Mouse (Mus musculus): Measurements from ENCODE around the gene Hist2h3b. TPM values are rescaled to one million over a fixed set of nuclear protein-coding genes. Genes with fewer than 3 reads are reported as not detected.
"Not testable (repeated sequence)": the region's sequence is repeated elsewhere in the genome, so short reads cannot be mapped to it uniquely, and the experiment has no call there.

Hist2h3b gene
- polyA plus RNA-seq (2016; fragmentation: Nextera tagmentation; extraction: Ambion mirVana), result 39.7 and 58.2 TPM in 2 replicates

GRCm38 (mm10) chr3:96268051-96268775 is at the start of gene Hist2h3b:
Gene Hist2h3b (plus strand): TSS chr3:96268654.
- peaks cover 16% of the 10 kb centered on the region for H3K4me1 ChIP-seq
- peak within 1 kb of the TSS; percentile 81 for H3K4me2 ChIP-seq (replicated peaks)
- peak; percentile 73 for ATAC-seq (ENCODE audit: low FRiP score)
- H3K36me3 ChIP-seq, result no peaks in the 10 kb centered on the region
- no peaks in the 10 kb centered on the region for H3K27me3 ChIP-seq
- H3K9ac ChIP-seq, result peak within 1 kb of the TSS; percentile 64
- H3K9me3 ChIP-seq (replicated peaks), result no peaks in the 10 kb centered on the region
- WGBS, result 24% methylated on average over 30 of the region's 30 CpGs
- H3K27ac ChIP-seq, result peak within 1 kb of the TSS; percentile 96
- peak within 1 kb of the TSS; percentile 49 for H3K4me3 ChIP-seq

- no peaks in the 10 kb centered on the region for H3K9me3 ChIP-seq (replicated peaks)
- peak overlapping the region; percentile 61 for H3K4me3 ChIP-seq
- WGBS, result under 1% methylated on average over 12 of the region's 12 CpGs
- peak overlapping the region; percentile 87 for H3K4me2 ChIP-seq (replicated peaks)
- H3K4me1 ChIP-seq, result peaks cover 22% of the 10 kb centered on the region
- H3K27me3 ChIP-seq, result no peaks in the 10 kb centered on the region
- ATAC-seq (ENCODE audit: low FRiP score), result peak; percentile 62
- H3K36me3 ChIP-seq, result no peaks in the 10 kb centered on the region
- peak overlapping the region; percentile 79 for H3K9ac ChIP-seq
- peak overlapping the region; percentile 98 for H3K27ac ChIP-seq
Observed at GRCm38 (mm10) chr3:96219191-96219641, 49.2 kb upstream of the Hist2h3b start.

- Histone ChIP-seq H3K27me3 (no peaks in the 10 kb centered on the region), H3K9me3 (replicated peaks) (no peaks in the 10 kb centered on the region), H3K4me1 (peaks cover 23% of the 10 kb centered on the region), H3K36me3 (no peaks in the 10 kb centered on the region), H3K4me2 (replicated peaks) (peak within 1 kb of the TSS; percentile 87), H3K4me3 (peak within 1 kb of the TSS; percentile 61), H3K27ac (peak within 1 kb of the TSS; percentile 98), H3K9ac (peak within 1 kb of the TSS; percentile 79)
- WGBS, result under 1% methylated on average over 37 of the region's 37 CpGs
- peak; percentile 93 for ATAC-seq (ENCODE audit: low FRiP score)
Observed at GRCm38 (mm10) chr3:96219661-96220130, 48.8 kb upstream of the Hist2h3b start, which contains the start of the genes Bola1 and Hist2h2ab. Gene Bola1 (minus strand): TSS chr3:96219709. Gene Hist2h2ab (plus strand): TSS chr3:96219865.

GRCm38 (mm10) chr3:96220131-96220764 is 48.2 kb upstream of the Hist2h3b start:
- not testable (repeated sequence) for H3K27me3 ChIP-seq; H3K36me3 ChIP-seq; H3K9me3 ChIP-seq (replicated peaks)
- H3K4me1 ChIP-seq, result peaks cover 23% of the 10 kb centered on the region
- ATAC-seq (ENCODE audit: low FRiP score), result peak; percentile 30
- peak overlapping the region; percentile 98 for H3K27ac ChIP-seq
- peak overlapping the region; percentile 87 for H3K4me2 ChIP-seq (replicated peaks)
- WGBS, result under 1% methylated on average over 42 of the region's 47 CpGs
- H3K9ac ChIP-seq, result peak overlapping the region; percentile 79
- peak overlapping the region; percentile 61 for H3K4me3 ChIP-seq

- Histone ChIP-seq H3K36me3 (no peaks in the 10 kb centered on the region), H3K4me3 (peak within 1 kb of the TSS; percentile 61), H3K9me3 (replicated peaks) (no peaks in the 10 kb centered on the region), H3K27ac (peak within 1 kb of the TSS; percentile 98), H3K9ac (peak within 1 kb of the TSS; percentile 79), H3K4me1 (peaks cover 24% of the 10 kb centered on the region), H3K4me2 (replicated peaks) (peak within 1 kb of the TSS; percentile 87), H3K27me3 (no peaks in the 10 kb centered on the region)
- WGBS, result under 1% methylated on average over 43 of the region's 43 CpGs
- ATAC-seq (ENCODE audit: low FRiP score), result peak; percentile 73
Observed at GRCm38 (mm10) chr3:96220765-96221639, 47.5 kb upstream of the Hist2h3b start, which contains the start of the genes Hist2h2ac and Hist2h2be. Gene Hist2h2ac (minus strand): TSS chr3:96220880. Gene Hist2h2be (plus strand): TSS chr3:96221119.

GRCm38 (mm10) chr3:96221640-96222038 is 46.8 kb upstream of the Hist2h3b start:
- peak overlapping the region; percentile 61 for H3K4me3 ChIP-seq
- peaks cover 26% of the 10 kb centered on the region for H3K4me1 ChIP-seq
- no peaks in the 10 kb centered on the region for H3K36me3 ChIP-seq
- H3K27ac ChIP-seq, result peak overlapping the region; percentile 98
- peak overlapping the region; percentile 79 for H3K9ac ChIP-seq
- H3K9me3 ChIP-seq (replicated peaks), result no peaks in the 10 kb centered on the region
- H3K4me2 ChIP-seq (replicated peaks), result peak overlapping the region; percentile 87
- no peaks in the 10 kb centered on the region for H3K27me3 ChIP-seq
- no peak for ATAC-seq (ENCODE audit: low FRiP score)
- WGBS, result 18% methylated on average over 9 of the region's 9 CpGs

GRCm38 (mm10) chr3:96222774-96223173 is 45.7 kb upstream of the Hist2h3b start:
- Histone ChIP-seq H3K9ac (no peak overlapping the region), H3K27ac (no peak overlapping the region), H3K4me1 (peaks cover 32% of the 10 kb centered on the region), H3K27me3 (no peaks in the 10 kb centered on the region), H3K9me3 (replicated peaks) (no peaks in the 10 kb centered on the region), H3K4me2 (replicated peaks) (no peak overlapping the region; the same call in 1 of the 2 replicates), H3K4me3 (no peak overlapping the region), H3K36me3 (no peaks in the 10 kb centered on the region)
- WGBS, result 90% methylated on average over 4 of the region's 4 CpGs
- ATAC-seq (ENCODE audit: low FRiP score), result no peak

- no peak overlapping the region for H3K4me3 ChIP-seq
- H3K9ac ChIP-seq, result no peak overlapping the region
- 27% methylated on average over 2 of the region's 2 CpGs for WGBS
Observed at GRCm38 (mm10) chr3:96225421-96225820, 43.0 kb upstream of the Hist2h3b start.

GRCm38 (mm10) chr3:96226695-96227648 is 41.5 kb upstream of the Hist2h3b start:
- H3K27me3 ChIP-seq, result no peaks in the 10 kb centered on the region
- H3K9ac ChIP-seq, result no peak overlapping the region
- 73% methylated on average over 8 of the region's 8 CpGs for WGBS
- no peak overlapping the region for H3K27ac ChIP-seq
- ATAC-seq (ENCODE audit: low FRiP score), result no peak
- peaks cover 17% of the 10 kb centered on the region for H3K4me1 ChIP-seq
- no peak overlapping the region for H3K4me2 ChIP-seq (replicated peaks)
- no peaks in the 10 kb centered on the region for H3K36me3 ChIP-seq
- no peaks in the 10 kb centered on the region for H3K9me3 ChIP-seq (replicated peaks)
- no peak overlapping the region for H3K4me3 ChIP-seq

More at GRCm38 (mm10) chr3:96225421-96225820, 43.0 kb upstream of the Hist2h3b start:
- no peak for ATAC-seq (ENCODE audit: low FRiP score)
- no peaks in the 10 kb centered on the region for H3K27me3 ChIP-seq
- H3K4me2 ChIP-seq (replicated peaks), result no peak overlapping the region
- H3K9me3 ChIP-seq (replicated peaks), result no peaks in the 10 kb centered on the region
- H3K36me3 ChIP-seq, result no peaks in the 10 kb centered on the region
- H3K27ac ChIP-seq, result no peak overlapping the region
- H3K4me1 ChIP-seq, result peaks cover 27% of the 10 kb centered on the region

GRCm38 (mm10) chr3:96228828-96229227 is 39.6 kb upstream of the Hist2h3b start:
- Histone ChIP-seq H3K27ac (no peak overlapping the region), H3K27me3 (no peaks in the 10 kb centered on the region), H3K9me3 (replicated peaks) (no peaks in the 10 kb centered on the region), H3K9ac (no peak overlapping the region), H3K36me3 (no peaks in the 10 kb centered on the region), H3K4me1 (0 out of 2 replicates have a peak, but pooled peaks cover 11% of the 10 kb centered on the region), H3K4me3 (no peak overlapping the region), H3K4me2 (replicated peaks) (no peak overlapping the region)
- no peak for ATAC-seq (ENCODE audit: low FRiP score)
- WGBS, result 62% methylated on average over 2 of the region's 2 CpGs

- H3K4me3 ChIP-seq, result no peak overlapping the region
- ATAC-seq (ENCODE audit: low FRiP score), result no peak
- WGBS, result 82% methylated on average over 2 of the region's 2 CpGs
Observed at GRCm38 (mm10) chr3:96230404-96230803, 38.0 kb upstream of the Hist2h3b start.

More at GRCm38 (mm10) chr3:96230404-96230803, 38.0 kb upstream of the Hist2h3b start:
- H3K9ac ChIP-seq, result no peak overlapping the region
- no peak overlapping the region for H3K4me2 ChIP-seq (replicated peaks)
- no peaks in the 10 kb centered on the region for H3K9me3 ChIP-seq (replicated peaks)
- H3K27me3 ChIP-seq, result no peaks in the 10 kb centered on the region
- no peaks in the 10 kb centered on the region for H3K36me3 ChIP-seq
- no peak overlapping the region for H3K27ac ChIP-seq
- 0 out of 2 replicates have a peak, but pooled peaks cover 9% of the 10 kb centered on the region for H3K4me1 ChIP-seq
